Mouse (Mus musculus): Measurements from ENCODE around the gene Pknox1. TPM values are rescaled to one million over a fixed set of nuclear protein-coding genes. Genes with fewer than 3 reads are reported as not detected.
"Not testable (repeated sequence)": the region's sequence is repeated elsewhere in the genome, so short reads cannot be mapped to it uniquely, and the experiment has no call there.

The Pknox1 gene
- 30.4 and 37.7 TPM in 2 replicates for polyA plus RNA-seq (2015; fragmentation: Nextera tagmentation; extraction: Ambion mirVana)

GRCm38 (mm10) chr17:31564015-31564857 is at the start of gene Pknox1:
Pknox1 (plus strand) TSS chr17:31564734.
- Histone ChIP-seq H3K27me3 (no peaks in the 10 kb centered on the region), H3K9me3 (no peaks in the 10 kb centered on the region), H3K4me1 (peaks cover 36% of the 10 kb centered on the region), H3K4me2 (replicated peaks) (peak within 1 kb of the TSS; percentile 88), H3K36me3 (no peaks in the 10 kb centered on the region; the same call in 1 of the 2 replicates), H3K4me3 (peak within 1 kb of the TSS; percentile 83), H3K9ac (peak within 1 kb of the TSS; percentile 93), H3K27ac (peak within 1 kb of the TSS; percentile 96)
- peak; percentile 94 for ATAC-seq (ENCODE audit: low FRiP score, low read depth)
- WGBS, result under 1% methylated on average over 54 of the region's 72 CpGs

DNA sequence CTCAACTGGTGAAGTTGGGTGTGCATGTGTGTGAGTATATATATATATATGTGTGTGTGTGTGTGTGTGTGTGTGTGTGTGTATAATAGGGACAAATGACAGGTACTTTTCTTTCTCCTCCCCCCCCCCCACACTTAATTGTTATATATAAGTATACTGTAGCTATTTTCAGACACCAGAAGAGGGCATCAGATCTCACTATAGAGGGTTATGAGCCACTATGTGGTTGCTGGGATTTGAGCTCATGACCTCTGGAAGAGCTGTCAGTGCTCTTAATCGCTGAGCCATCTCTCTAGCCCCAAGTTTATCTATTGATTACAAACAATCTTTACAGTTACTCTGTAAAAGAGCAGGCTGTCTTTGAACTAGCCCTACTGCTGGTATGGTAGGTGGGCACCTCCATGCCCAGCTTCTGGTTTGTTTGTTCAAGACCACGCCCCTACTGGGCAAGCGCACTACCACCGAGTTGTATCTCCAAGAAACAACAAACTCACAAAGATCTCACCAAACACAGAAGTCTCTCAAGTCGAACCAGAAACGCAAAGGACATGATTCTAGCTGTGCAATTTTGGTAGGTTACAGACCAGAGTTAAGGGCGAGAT is 45.1 kb upstream of the Pknox1 start:
- WGBS, result 4% methylated on average over 7 of the region's 7 CpGs
- Histone ChIP-seq H3K9me3 (no peaks in the 10 kb centered on the region), H3K9ac (no peak overlapping the region), H3K27me3 (no peaks in the 10 kb centered on the region), H3K4me3 (peak overlapping the region; percentile 84), H3K4me2 (replicated peaks) (peak overlapping the region; percentile 82), H3K27ac (no peak overlapping the region), H3K4me1 (peaks cover 19% of the 10 kb centered on the region), H3K36me3 (peaks cover 16% of the 10 kb centered on the region)
- peak; percentile 46 for ATAC-seq (ENCODE audit: low FRiP score, low read depth)

DNA sequence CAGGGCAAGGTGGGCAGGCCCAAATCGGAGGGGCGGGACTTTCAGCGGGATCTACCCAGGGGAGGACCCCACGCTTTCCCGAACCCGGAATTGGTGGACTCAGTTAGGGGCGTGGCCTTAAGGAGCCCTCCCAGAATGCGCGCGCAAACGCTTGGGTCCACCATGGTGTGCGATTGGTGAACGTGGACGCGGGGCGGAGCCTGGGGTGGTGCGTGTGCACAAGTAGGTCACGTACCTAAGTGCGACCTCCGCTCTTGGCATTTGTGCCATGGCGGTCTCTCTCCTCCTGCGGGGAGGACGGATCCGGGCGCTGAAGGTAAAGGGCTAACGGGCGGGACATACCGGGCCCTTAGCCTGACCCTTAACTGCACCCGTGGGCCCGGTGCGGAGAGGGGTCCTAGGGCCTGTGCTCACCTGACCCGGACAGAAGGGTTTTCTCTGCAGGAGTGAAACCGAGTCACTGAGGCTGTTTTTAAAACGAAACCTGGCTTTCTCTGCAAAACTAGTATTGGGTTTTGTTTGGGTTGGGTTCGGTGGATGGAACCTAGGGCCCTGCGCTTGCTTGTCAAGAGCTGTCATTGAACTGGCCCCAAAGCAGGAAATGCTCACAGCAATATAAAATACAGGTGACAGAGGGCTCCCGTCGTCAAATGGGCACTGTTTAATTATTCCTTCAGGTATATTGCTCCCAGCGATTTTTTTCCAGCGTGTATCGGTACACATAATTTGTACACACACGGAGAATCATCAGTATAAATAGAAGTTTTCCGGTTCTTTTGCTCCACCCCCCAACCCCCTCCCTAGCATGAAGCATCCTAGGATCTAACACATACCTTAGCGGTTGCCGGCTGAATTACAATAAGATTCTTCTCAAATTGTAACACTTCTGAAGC is 44.3 kb upstream of the Pknox1 start, which contains the start of the genes Wdr4 and Ndufv3:
Gene Wdr4, minus strand, starts transcription at position 35 of the 893 bp plus-strand sequence.
Gene Ndufv3, plus strand, starts transcription at position 170 of the 893 bp plus-strand sequence.
- H3K9ac ChIP-seq, result peak within 1 kb of the TSS; percentile 74
- H3K9me3 ChIP-seq, result no peaks in the 10 kb centered on the region
- peak within 1 kb of the TSS; percentile 82 for H3K4me2 ChIP-seq (replicated peaks)
- no peaks in the 10 kb centered on the region for H3K27me3 ChIP-seq
- whole genome bisulfite sequencing, result under 1% methylated on average over 45 of the region's 45 CpGs
- peak; percentile 98 for ATAC-seq (ENCODE audit: low FRiP score, low read depth)
- peaks cover 19% of the 10 kb centered on the region for H3K4me1 ChIP-seq
- peak within 1 kb of the TSS; percentile 84 for H3K4me3 ChIP-seq
- H3K27ac ChIP-seq, result peak within 1 kb of the TSS; percentile 79
- peaks cover 24% of the 10 kb centered on the region for H3K36me3 ChIP-seq

DNA sequence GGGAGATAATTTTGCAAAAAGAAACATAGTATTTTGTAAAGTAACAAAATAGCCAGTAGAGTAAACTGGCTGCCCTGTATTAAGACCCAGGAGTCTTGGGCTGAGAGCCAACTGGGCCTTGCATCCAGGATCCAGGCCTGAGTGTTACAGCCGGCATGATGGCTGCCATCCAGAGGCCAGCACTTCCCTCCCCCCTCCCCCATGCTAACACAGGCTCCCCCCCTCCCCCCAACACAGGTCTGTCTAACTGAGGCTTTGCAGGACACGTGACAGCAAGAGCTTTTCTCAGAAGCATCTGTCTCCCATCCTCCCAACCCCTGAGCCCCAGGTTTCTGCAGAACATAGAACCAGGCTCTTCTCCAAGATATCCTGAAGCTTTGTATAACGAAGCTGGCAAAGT is 43.6 kb upstream of the Pknox1 start:
- 10% methylated on average over 3 of the region's 3 CpGs for WGBS
- ATAC-seq (ENCODE audit: low FRiP score, low read depth), result no peak
- H3K36me3 ChIP-seq, result peaks cover 27% of the 10 kb centered on the region
- H3K9ac ChIP-seq, result peak overlapping the region; percentile 74
- H3K4me1 ChIP-seq, result peaks cover 19% of the 10 kb centered on the region
- H3K27me3 ChIP-seq, result no peaks in the 10 kb centered on the region
- peak overlapping the region; percentile 82 for H3K4me2 ChIP-seq (replicated peaks)
- H3K9me3 ChIP-seq, result no peaks in the 10 kb centered on the region
- H3K4me3 ChIP-seq, result peak overlapping the region; percentile 84
- H3K27ac ChIP-seq, result peak overlapping the region; percentile 16; the same call in 1 of the 2 replicates

- no peak overlapping the region for H3K27ac ChIP-seq
- H3K4me1 ChIP-seq, result peaks cover 19% of the 10 kb centered on the region
- no peak overlapping the region for H3K4me3 ChIP-seq
- WGBS, result 94% methylated on average over 6 of the region's 6 CpGs
- peaks cover 31% of the 10 kb centered on the region for H3K36me3 ChIP-seq
- H3K9me3 ChIP-seq, result no peaks in the 10 kb centered on the region
- no peak for ATAC-seq (ENCODE audit: low FRiP score, low read depth)
- H3K9ac ChIP-seq, result peak overlapping the region; percentile 9; the same call in 1 of the 2 replicates
- H3K4me2 ChIP-seq (replicated peaks), result peak overlapping the region; percentile 82
- no peaks in the 10 kb centered on the region for H3K27me3 ChIP-seq
Observed at GRCm38 (mm10) chr17:31521948-31522347, 42.6 kb upstream of the Pknox1 start.

DNA sequence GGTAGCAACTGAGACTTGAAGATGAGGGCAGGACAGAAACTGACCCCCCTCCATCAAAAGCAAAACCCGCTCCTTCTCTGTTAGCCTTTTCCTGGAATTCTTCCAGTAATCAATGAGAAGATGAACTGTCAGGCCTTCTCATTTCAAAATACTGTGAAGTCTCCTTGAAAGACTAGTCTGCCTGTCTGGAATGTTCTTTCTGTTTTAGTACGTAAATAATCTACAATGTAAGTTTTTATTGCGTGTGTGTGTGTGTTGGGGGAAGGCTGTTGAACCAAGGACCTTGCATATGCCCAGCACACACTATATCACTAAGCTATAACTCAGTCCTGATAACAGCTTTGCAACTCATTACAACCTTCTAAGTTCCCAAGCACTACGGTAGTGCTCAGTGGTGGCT is 39.4 kb upstream of the Pknox1 start:
- no peak for ATAC-seq (ENCODE audit: low FRiP score, low read depth)
- peaks cover 55% of the 10 kb centered on the region for H3K36me3 ChIP-seq
- no peak overlapping the region for H3K4me3 ChIP-seq
- peaks cover 19% of the 10 kb centered on the region for H3K4me1 ChIP-seq
- H3K27me3 ChIP-seq, result no peaks in the 10 kb centered on the region
- no peak overlapping the region for H3K27ac ChIP-seq
- no peak overlapping the region for H3K4me2 ChIP-seq (replicated peaks)
- 90% methylated on average over 4 of the region's 4 CpGs for WGBS
- H3K9me3 ChIP-seq, result no peaks in the 10 kb centered on the region
- H3K9ac ChIP-seq, result no peak overlapping the region

DNA sequence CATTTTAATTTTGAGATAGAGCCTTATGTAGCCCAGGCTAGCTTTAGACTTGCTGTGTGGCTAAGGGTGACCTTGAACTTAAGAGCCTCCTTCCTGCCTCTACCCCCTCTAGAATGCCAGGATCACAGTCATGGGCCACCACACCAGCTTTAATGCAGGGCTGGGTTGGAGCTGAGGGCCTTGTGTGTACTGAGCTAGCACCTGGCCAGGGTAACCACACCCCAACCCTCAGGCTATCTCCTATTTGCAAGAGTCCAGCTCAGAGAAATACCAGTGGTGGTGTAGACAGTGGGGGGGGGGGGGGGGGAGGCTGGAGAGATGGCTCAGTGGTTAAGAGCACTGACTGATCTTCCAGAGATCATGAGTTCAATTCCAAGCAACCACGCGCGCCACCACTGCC is 38.7 kb upstream of the Pknox1 start:
- no peaks in the 10 kb centered on the region for H3K27me3 ChIP-seq
- no peak overlapping the region for H3K4me2 ChIP-seq (replicated peaks)
- H3K27ac ChIP-seq, result no peak overlapping the region
- WGBS, result 98% methylated on average over 3 of the region's 3 CpGs
- no peak overlapping the region for H3K4me3 ChIP-seq
- H3K36me3 ChIP-seq, result peaks cover 60% of the 10 kb centered on the region
- H3K4me1 ChIP-seq, result peaks cover 16% of the 10 kb centered on the region
- ATAC-seq (ENCODE audit: low FRiP score, low read depth), result no peak
- no peaks in the 10 kb centered on the region for H3K9me3 ChIP-seq
- no peak overlapping the region for H3K9ac ChIP-seq

DNA sequence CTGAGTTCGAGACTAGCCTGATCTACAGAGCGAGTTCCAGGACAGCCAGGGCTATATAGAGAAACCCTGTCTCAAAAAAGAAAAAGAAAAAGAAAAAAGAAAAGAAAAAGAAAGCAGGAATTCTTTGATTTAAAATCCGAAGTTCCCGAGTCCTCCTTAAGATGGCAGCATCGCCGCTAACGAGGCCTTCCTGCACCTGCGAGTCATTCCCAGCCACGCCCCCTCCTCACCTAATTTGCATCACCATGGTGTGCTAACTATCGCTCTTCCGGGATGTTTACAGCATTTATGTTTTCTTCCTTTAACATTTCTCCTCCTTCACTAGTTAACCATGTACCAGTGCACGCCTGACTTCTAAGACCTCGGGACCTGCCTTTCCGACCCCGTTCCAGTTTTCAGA is 35.2 kb upstream of the Pknox1 start:
- WGBS, result 29% methylated on average over 15 of the region's 15 CpGs
- H3K9ac ChIP-seq, result no peak overlapping the region
- no peak overlapping the region for H3K4me2 ChIP-seq (replicated peaks)
- H3K36me3 ChIP-seq, result peaks cover 59% of the 10 kb centered on the region
- ATAC-seq (ENCODE audit: low FRiP score, low read depth), result no peak
- no peaks in the 10 kb centered on the region for H3K27me3 ChIP-seq
- H3K4me1 ChIP-seq, result no peaks in the 10 kb centered on the region
- H3K4me3 ChIP-seq, result no peak overlapping the region
- H3K27ac ChIP-seq, result no peak overlapping the region
- no peaks in the 10 kb centered on the region for H3K9me3 ChIP-seq

DNA sequence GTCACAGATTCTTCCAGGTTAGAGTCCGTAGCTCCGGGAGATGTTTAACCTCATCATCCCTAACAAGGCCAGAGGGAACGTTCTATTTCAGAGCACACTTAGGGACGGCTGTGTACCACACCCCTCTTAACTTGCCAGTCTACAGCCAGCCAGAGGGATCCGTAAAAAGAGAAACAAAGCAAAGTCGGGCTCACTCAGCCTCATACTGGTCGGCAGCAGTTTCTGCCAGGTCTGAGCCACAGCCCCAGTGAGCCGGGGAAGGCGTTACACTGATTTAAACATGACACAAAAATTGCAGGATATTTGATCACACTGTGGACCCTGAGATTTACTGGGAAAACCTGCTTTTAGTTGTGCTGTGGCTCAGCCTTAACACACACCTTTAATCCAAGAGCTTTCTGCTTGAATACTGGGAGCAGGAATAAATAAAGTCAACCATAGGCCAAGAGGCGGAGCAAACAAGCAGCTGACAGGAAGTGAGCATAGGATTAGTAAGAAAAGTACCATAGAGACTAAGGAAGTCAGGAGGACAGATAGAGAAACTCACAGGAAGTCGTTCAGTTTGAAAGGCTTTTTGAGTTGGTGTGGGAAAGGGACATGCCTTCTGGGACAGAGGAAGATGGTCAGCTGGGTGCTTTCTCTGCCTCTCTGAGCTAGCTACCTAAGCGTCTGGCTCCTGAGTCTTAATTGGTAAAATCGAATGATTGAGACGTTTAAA is 32.9 kb upstream of the Pknox1 start:
- ATAC-seq (ENCODE audit: low FRiP score, low read depth), result no peak
- WGBS, result 84% methylated on average over 14 of the region's 14 CpGs
- H3K36me3 ChIP-seq, result peaks cover 47% of the 10 kb centered on the region
- no peak overlapping the region for H3K4me3 ChIP-seq
- no peaks in the 10 kb centered on the region for H3K27me3 ChIP-seq
- no peak overlapping the region for H3K9ac ChIP-seq
- H3K4me2 ChIP-seq (replicated peaks), result no peak overlapping the region
- H3K9me3 ChIP-seq, result no peaks in the 10 kb centered on the region
- H3K27ac ChIP-seq, result no peak overlapping the region
- H3K4me1 ChIP-seq, result peaks cover 13% of the 10 kb centered on the region

DNA sequence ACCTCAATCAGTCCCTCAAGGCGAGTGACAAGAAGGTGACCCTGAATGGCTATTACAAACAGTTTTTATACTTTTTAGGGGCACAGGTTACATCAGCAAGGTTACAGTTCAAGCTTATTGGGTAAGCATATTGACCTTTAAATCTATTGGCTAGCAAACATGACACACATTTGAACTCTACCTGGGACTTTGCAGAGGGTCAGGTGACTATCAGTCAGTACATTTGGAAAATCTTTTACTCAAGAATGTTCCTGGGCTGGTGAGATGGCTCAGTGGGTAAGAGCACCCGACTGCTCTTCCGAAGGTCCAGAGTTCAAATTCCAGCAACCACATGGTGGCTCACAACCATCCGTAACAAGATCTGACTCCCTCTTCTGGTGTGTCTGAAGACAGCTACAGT is 32.2 kb upstream of the Pknox1 start:
- not testable (repeated sequence) for H3K4me2 ChIP-seq (replicated peaks); H3K9ac ChIP-seq; H3K9me3 ChIP-seq; H3K4me3 ChIP-seq; H3K27me3 ChIP-seq; H3K27ac ChIP-seq; ATAC-seq (ENCODE audit: low FRiP score, low read depth)
- H3K36me3 ChIP-seq, result peaks cover 40% of the 10 kb centered on the region
- WGBS, result 97% methylated on average over 4 of the region's 4 CpGs
- peaks cover 13% of the 10 kb centered on the region for H3K4me1 ChIP-seq

GRCm38 (mm10) chr17:31535358-31535757 is 29.2 kb upstream of the Pknox1 start:
- Histone ChIP-seq H3K36me3 (peaks cover 19% of the 10 kb centered on the region), H3K9me3 (no peaks in the 10 kb centered on the region), H3K4me1 (peaks cover 19% of the 10 kb centered on the region), H3K27me3 (no peaks in the 10 kb centered on the region), H3K4me2 (replicated peaks) (no peak overlapping the region), H3K27ac (peak overlapping the region; percentile 61), H3K4me3 (no peak overlapping the region), H3K9ac (no peak overlapping the region)
- WGBS, result 71% methylated on average over 4 of the region's 4 CpGs
- no peak for ATAC-seq (ENCODE audit: low FRiP score, low read depth)
